Mouse (Mus musculus): ENCODE results near the gene Chat.

Gene Chat

DNA sequence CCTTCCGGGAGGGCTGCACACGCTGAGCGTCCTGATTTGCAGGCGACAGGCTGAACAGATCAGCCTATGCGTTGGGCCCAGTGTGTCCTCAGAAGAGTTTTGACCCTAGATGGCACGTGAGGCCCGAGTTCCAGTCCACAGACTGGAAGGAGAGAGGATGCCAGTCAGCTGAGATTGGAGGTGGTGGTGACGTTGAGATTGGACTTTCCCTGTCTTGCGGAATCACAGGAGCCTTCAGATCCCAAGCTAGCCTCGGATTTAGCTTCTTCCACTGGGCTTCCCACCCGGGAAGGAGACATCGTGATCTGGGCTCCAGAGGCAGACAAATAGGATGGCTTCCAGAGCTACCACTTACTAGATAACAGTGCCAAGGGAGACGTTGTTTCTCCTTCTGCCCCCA, at the start of gene Chat:
Gene Chat, minus strand, starts transcription at position 101 of the 400 bp plus-strand sequence.
- no peak for DNase-seq (ENCODE audit: low spot score)

DNA sequence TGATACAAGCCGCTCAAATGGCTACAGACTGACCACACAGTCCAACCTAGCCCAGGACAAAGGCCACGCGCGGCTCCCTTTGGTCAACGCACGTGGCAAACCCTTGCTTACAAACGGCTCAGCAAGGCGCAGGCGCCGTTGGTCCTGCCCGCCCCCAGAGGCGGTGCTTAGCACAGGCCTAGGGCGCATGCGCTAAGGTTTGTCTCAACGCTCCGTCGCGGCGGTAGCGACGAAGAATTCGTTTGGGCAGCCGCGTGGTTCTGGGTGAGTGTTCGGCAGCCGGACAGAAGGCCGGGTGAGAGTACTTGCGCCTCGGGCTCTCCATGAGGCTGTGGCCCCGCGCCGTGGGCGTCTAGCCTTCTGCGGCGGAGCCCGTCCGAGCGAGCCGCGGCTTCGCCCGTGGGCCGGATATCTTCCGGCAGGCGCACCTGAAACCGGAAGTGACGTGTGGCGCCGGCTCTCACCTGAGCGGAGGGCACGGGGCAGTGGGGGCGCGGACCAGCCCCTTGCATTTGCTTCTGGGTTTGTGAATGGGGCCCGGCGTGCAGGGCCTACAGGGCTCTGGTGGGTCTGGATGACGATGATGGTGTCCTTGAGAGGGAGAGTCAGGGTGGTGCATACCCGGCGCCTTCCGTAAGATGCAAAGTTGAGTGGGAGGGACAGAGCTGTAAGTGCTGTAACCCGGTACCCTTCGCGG, 47.7 kb upstream of the Chat start, which contains the start of gene Ercc6:
Gene Ercc6, plus strand, starts transcription at position 186 of the 697 bp plus-strand sequence.
- DNase-seq (ENCODE audit: low spot score): peak; percentile 91

DNA sequence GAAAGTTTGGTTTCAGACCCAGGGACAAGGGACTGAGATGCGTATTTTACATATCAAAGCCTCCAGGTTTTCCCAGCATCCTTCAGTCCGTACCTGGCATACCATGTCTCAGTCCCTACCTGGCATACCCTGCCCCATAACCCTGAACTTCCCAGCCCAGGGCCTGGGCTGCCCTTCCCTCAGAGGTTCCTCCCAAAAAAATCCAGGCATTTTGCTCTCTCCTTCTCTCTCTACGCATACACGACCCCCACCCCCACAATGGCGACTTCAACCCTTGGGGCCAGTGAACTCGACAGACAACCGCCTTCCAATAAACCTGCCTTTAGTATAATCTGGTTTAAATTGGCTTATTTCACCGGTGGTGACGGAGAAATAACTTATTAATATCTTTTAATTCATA, 47.1 kb upstream of the Chat start:
- no peak for DNase-seq (ENCODE audit: low spot score)

DNA sequence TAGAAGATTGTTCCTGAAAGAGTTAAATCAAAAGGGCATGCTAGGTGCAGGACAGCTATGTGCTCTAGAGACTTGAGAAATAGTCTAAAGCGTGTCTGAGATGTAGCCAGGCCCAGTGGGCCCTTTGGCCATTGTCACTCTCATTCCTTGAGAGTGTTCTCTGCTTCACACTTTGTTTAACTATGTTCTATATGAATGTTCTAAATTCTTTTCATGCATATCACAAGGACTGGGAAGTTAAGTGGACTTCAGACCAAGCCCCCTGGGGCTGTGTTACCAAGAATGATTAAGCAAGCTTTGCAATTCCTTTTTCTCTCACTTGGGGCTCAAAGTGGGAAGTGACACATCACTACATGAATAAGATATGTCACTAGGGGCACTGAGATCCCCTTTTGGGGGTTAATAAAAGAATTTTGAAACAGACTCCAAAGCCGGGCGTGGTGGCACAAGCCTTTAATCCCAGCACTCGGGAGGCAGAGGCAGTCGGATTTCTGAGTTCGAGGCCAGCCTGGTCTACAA, 43.7 kb upstream of the Chat start:
- DNase-seq (ENCODE audit: low spot score): no peak

DNA sequence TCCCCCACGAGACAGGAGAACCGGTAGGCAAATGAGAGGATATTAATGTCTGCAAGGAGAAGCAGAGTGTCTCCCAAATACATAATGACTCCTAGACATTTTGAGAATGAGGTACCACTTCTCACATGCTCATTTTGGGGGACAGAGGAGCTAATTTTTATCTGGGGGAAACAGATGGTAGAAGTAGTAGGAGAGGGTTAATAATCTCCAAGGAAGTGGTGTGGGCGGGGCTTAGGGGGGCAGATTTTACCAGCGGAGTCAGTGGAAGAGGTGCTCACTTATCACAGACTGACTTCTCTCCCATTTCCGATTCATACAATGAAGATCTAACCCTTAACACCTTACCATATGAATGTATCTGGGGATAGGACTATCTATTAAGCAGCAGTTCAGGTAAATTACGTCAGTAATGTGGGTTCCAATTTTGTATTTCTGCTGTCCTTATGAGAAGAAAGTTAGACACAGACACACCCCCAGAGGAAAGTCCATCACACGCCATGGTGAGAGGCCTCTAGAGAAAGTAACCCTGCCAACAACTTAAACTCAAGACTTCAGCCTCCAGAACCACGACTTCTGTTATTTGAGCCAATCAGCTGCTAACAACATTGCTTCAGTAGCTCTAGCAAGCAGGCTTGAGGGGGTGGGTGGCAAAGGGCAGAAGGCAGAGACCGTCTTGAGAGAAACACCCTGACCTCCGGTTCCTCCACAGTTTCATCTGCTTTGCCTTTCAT, 42.5 kb upstream of the Chat start:
- DNase-seq (ENCODE audit: low spot score): peak; percentile 60

DNA sequence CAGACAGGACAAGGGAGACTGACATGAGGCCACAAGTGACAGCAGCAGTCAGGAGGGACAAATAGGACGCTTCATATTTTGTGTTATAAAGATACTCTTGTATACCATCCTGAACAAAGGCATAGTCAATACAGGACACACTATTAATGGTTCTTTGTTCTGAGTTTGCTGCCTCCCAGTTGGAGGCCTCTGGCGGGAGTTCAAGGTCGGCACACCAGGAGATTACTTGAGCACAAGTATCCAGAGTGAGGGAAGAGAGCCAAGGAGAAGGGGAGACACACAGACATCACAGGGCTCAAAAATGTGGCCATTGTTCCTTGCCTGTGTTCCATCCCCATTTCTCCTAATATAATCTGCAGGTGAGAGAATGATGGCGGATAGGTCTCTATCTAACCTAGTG, 41.4 kb upstream of the Chat start:
- no peak for DNase-seq (ENCODE audit: low spot score)

DNA sequence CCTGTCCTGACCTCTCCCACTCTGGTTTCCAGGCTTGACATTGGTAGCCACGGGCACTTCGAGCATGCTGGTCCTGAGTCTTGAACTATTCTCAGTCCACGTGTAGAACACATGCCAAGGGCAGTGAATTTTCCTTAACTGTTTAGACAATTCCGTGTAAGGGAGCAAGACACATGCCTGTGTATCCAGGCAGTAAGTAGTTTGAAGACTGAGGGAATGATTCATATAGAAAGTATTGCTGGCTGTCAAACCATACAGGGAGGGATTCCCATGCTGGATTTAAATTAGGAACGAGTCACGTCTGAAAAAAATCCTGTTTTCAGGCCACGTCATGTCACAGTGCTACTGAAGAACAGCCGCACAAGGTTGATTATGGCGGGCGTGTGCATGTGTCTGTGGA, 40.5 kb upstream of the Chat start:
- DNase-seq (ENCODE audit: low spot score): no peak

DNA sequence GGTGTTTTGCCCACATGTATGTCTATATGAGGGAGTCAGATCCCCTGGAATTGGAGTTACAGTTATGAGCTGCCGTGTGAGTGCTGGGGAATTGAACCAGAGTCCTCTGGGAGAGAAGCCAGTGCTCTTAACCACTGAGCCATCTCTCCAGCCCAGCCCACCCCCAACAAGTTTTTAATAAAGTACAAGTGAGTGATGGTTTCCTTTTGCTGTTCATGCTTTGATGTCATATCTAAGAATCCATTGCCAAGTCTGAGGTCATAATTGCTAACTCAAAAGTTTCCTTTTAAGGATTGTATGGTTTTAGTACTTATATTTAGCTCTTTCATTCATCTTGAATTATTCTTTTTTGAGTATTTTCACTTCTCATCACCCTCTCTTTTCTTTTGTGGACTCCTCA, 38.1 kb upstream of the Chat start:
- DNase-seq (ENCODE audit: low spot score): no peak

DNA sequence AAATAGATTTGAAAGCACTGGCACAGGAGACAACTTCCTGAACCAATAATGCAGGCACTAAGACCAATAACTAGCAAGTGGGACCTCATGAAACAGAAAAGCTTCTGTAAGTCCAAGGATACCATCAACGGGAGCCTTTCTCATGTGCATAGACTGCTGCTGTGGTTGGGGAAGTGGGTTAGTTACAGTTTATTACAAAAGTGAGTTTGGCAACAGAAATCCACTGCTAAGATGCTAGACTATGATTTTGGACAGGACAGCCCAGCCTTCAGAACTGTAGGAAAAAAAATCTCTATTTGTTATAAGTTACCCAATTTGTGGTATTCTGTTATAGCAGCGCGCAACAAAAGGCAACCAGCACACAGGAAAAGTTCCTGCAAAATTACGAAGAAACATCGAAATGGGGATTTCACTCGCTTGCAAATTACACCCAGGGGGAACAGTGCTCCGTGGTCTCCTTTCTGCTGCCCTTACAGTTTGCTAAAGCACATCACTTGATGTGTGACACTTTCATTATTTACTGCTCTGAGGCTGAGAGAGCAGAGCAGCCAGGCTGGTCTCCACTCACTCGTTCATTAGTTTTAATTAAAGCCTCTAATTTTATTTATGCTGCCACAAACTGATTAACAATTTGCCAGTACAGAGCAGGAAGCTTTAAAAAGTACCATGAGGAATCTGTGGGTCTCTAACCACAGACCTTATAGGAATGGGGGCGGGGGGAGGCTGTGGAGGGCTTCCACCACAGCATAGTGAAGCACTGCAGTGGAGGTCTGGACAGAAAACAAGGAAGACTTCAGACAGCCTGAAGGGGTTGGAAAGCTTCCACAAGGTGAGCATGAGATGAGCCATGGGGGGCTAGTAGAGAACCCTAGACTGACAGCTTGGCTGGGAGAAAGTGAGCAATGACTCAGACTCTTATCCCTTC, 37.2 kb upstream of the Chat start:
- DNase-seq (ENCODE audit: low spot score): no peak

DNA sequence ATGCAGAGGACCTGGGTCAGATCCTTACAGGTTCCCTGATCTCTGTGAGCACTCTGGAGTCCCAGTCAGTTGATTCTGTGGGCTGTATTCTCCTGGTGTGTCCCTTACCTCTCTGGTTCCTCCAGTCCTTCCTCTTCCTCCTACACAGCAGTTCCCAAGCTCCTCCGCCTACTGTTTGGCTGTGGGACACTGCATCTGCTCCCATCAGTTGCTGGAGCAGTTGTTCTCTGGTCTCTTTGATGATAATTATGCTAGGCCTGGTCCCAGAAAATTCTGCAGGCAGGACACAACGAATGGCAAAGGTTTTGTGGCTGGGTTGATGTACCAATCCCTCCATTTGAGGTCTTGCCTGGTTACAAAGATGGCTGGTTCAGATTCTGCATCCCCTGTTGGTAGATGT, 35.5 kb upstream of the Chat start:
- DNase-seq (ENCODE audit: low spot score): no peak

DNA sequence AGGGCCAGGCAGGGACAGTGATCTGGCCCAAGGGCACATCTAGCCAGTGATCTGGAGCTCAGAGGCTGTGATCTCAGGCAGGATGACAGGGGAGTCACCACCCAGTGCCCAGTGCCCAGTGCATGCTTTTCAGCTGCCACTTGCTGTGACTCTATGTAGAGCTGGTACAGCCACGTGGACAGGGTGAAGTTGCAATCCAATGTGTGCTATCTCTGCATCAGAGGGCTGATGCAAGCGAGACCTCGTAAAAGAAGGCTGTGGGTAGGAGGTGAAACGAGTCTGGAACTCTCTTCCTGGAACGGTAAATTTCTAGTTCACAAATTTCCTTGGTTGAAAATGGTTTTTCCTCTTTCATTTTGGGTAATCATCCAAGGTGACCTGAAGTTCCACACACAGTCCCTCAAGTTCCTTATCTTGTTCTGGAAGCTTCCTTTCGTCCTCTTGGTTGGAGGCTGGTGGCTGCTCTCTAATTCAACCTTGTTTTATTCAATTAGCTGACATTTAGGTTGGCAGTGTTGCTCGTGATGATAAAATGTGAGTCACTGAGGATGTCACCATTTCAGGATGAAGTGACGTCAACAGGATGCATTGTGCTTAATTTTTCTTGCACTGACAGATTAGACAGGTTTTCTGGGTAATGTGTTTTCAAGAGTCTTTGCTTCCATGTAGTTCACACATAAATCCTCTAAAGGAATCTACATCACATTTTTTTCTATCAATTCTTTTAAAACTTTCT, 30.5 kb upstream of the Chat start:
- no peak for DNase-seq (ENCODE audit: low spot score)

DNA sequence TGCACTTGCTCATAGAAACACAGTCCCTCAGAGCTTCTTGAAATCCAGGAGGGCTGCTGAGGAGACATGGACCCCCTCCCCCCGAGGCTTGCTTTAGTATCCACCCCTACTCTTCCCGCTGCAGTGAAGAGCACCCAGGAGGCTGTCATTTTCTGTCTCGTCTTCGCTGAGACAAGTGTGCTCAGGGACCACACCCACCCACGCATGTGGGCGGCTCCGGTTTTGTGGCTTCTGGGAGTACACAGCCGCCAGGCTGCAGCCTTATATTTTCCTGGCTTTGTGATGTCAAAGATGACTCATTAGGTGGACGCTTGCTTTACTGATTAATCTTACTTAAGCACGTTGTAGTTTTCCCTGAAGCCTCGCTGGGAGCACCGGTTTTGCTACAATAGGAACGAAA, 26.7 kb upstream of the Chat start:
- peak; percentile 42 for DNase-seq (ENCODE audit: low spot score)

DNA sequence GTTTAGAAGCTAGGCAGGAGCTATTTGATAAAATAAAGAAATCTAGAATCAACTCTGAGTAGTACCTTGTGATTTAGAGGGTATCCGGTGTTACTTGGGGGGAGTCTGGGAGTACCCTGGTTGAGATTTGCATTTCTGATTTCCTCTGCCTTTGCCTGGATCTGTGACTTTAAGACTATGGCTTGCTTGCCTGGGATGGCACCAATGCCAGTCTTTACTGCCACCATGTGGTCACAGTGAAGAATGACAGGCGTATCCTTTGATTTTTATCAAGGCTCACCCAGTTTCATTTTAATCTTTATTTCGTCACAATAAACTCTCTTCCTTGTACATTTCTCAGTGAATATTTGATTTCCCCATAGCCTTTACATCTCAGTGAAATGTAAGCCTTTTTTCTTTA, 16.3 kb upstream of the Chat start:
- peak; percentile 8 for DNase-seq (ENCODE audit: low spot score)

DNA sequence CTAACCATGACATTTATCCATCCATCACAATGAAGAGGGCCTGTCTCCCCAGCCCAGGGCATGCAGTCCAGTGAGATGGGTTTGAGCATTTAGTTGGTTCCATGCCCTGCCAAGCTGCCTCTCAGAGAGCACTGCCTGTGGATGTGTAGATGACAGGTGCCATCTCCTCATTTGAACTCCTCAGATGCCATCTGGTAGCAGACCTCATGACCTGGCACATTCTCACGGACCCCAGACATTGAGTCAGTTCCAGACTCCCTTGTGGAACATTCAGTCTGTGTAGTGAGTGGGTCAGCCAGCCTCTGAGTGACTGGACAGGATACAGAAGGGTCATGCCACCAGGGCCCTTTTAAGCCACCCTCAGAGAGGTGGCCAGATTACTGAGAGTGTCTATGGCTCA, 11.8 kb upstream of the Chat start:
- no peak for DNase-seq (ENCODE audit: low spot score)

DNA sequence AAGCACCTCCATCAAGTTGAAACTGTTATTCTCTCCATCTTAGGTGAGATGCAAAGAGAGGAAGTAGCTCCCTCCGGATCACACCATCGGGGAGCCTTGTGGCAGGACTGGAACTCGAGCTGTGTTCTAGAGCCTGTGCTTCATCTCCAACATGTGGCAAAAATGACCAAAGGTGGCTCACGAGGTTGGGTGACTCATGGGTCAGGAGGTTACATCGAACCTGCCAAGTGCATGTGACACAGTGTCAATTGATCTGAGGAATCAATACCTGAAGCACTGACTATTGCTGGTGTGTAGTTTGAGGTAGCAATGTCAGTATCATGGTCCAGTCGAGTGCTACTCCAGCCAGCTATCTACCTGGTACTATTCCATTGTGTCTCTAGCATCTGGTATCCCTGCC, 10.8 kb upstream of the Chat start:
- DNase-seq (ENCODE audit: low spot score): no peak

DNA sequence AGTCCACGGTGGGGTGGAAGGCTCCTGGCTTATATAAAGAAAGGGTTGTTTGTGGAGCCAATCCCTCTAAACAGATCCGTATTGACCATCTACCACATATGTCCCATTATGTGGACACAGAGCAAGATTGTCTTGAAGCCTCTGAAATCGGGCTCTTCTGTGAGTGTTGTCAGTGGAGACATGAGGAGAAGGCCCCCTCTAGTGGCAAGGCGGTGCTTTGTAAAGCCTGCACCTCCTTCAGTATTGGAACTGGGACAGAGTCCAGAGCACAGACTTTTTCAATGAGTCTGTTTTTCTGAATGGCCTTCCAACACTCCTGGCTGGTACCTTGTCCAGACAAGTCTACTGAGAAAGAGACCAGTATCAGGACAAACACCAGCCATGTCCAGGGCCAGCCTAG, 7.2 kb upstream of the Chat start:
- DNase-seq (ENCODE audit: low spot score): no peak

DNA sequence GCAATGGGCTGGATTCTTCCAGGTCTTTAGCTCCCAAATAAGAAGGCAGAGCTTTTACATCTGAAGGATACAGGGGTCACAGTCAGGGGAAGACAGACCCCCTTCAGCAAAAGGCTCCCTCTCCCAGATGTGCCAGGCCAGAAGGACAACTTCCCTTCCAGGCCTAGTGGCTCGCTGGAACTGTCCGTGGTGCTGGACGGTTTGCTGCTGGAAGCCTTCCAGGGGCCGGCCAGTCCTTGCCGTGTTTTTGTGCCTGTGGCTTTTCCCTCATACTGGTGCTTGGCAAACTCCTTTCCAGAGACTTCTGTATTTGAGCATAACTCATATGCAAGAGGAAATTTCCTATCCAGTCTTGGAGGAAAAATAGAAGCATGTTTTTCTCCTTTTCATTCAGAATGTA, 1.8 kb upstream of the Chat start:
- no peak for DNase-seq (ENCODE audit: low spot score)

DNA sequence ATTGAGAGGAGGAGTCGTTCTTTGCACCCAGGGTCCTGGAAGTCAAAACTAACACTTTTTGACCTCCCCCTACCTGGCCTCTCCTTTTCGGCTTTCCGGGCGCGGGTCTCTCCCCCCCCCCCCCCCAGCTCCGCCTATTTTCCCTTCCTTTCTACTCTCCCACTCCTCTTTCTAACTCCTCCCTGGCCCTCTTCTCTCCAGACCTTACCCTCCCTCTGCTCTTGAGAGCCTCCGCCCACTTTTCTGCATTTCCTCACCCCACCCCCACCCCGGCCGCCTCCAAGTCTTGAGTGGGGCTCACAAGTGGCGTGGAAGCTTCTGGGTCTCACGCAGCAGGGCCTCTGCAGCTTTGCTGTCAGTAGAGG, 301 bp downstream of the Chat start:
- DNase-seq (ENCODE audit: low spot score): no peak

DNA sequence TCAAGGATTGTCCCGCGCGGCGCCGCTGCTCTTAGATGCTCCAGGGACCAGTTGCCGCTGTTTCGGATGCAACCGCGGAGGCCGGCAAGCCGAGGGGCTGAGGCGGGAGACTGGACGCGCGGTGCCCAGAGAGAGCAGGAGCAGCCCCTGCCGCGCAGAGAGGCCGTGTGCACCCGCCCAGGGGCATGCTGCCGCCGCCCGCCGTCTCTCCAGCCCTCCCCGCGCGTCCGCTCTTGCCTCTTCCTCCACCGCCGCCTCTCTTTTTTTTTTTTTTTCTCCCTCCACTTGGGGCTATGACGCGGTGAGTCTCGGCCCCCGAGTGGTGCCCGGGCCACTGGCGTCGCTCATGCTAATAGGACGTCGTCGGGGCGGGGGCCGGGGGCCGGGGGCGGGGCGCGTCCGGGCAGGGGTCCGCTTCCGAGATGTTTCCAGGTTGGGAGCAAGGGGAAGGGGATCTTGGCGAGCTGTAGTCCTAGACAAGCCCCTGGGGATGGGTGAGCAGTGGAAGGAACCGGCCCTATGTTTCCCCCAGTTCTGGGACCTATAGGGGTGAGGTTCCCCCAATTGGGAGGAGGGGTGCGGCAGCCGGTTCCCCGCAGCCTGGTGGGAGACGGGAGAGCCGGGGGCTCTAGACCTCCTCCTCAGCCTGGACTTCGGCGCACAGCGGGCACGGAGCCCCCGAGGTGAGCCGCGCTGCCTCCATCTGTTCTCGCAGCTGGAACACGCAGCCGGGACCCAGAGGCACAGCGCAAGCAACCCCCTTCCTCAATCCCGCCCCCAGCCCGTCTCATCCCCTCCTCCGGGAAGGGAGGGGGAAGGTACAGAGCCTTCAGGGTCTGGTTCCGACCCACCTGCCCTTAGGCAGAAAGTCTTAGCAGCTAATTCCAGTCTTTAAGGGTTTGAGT, 936 bp downstream of the Chat start, which contains the start of gene Slc18a3:
Gene Slc18a3, minus strand, starts transcription at position 250 of the 905 bp plus-strand sequence.
- DNase-seq (ENCODE audit: low spot score): no peak

DNA sequence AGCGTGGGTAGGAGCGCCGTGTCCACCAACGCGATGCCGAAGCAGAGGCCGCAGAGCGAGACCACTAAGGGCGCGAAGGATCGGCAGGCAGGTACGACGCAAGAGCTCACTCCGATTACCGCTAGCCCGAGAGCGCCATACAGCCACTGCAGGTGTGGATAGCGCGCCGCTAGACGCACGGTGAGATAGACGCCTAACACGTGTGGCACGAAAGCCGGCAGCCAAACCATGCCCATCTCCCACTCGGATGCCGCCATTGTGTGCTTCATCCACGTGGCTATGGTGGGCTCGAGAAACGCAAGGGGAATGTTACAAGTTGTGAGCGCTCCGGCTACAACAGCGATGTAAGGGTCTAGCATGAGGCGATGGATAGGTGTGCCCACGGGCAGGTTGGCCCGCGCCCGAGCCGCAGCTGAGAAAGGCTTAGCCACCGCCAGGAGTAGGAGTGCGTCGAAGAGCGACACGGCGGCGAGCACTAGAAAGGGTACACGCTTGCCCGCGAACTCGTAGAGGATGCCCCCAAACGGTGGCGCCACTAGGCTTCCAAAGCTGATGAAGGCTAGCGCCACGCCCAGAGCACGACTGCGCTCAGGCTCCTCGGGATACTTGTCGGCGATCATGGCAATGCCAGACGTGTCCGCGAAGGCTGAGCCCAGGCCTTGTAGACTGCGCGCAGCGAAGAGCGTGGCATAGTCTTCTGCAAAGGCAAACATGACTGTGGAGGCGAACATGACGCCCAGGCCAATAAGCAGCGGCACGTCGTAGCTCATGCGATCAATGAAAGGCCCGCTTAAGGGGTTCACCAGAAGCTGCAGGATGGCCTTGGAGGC, 2.4 kb downstream of the Chat start:
- DNase-seq (ENCODE audit: low spot score): no peak
